Mouse (Mus musculus) heart, embryonic 14.5 days (tissue): Measurements from ENCODE around the gene Hyal6. TPM values are rescaled to one million over a fixed set of nuclear protein-coding genes. Genes with fewer than 3 reads are reported as not detected.

Source experiments
- polyA plus RNA-seq: library from polyadenylated mRNA; unstranded; fragments of >200 nt; fragmentation: Nextera tagmentation; extraction: Ambion mirVana; gene quantifications from 2 replicates; pipeline ENCODE4 v1.2.1, GENCODE M21; 2014

Gene Hyal6
- polyA plus RNA-seq, 1 experiment from 2014 or later, result not detected

Other genes with a start within 250 kb of the Hyal6 start
- 0.23 and 0.49 TPM in 2 replicates for gene Iqub, start 218.2 kb upstream of the Hyal6 start, polyA plus RNA-seq
- gene Ndufa5, start 205.2 kb upstream of the Hyal6 start, polyA plus RNA-seq, result 794 and 834 TPM in 2 replicates
- gene Asb15, start 205.1 kb upstream of the Hyal6 start, polyA plus RNA-seq, result 0.49 and 0.63 TPM in 2 replicates
- 54.6 and 56.9 TPM in 2 replicates for gene Lmod2, start 135.5 kb upstream of the Hyal6 start, polyA plus RNA-seq
- gene Wasl, start 68.2 kb upstream of the Hyal6 start, polyA plus RNA-seq, result 43.8 and 49.7 TPM in 2 replicates
- not detected in 2 replicates for gene Hyal4, start 15.1 kb downstream of the Hyal6 start, polyA plus RNA-seq
- not detected in 2 replicates for gene Spam1, start 57.9 kb downstream of the Hyal6 start, polyA plus RNA-seq
- not detected in 2 replicates for gene Hyal5, start 124.8 kb downstream of the Hyal6 start, polyA plus RNA-seq
- 0.05 TPM in 1 of 2 replicates, not detected in the other for gene Tmem229a, start 223.1 kb downstream of the Hyal6 start, polyA plus RNA-seq